Mouse (Mus musculus) layer of hippocampus, adult 2 months (tissue): ENCODE results near the gene Mis18bp1. TPM values are rescaled to one million over a fixed set of nuclear protein-coding genes. Genes with fewer than 3 reads are reported as not detected.
A peak's percentile ranks its signal among the peaks of the same experiment; 100 is the strongest.
"Not testable (repeated sequence)": the region's sequence is repeated elsewhere in the genome, so short reads cannot be mapped to it uniquely, and the experiment has no call there.

Experiments used
- DNase-seq, 2 experiments: peaks; one replicate each; pipeline ENCODE4 v3.0.0; 2022; ENCODE audit warnings: low spot score in 2 of 2
- H3K27ac ChIP-seq: fragments of 200-600 bp; 2 replicates; pipeline ENCODE4 v1.8.1; 2022
- H3K4me3 ChIP-seq: fragments of 200-600 bp; 2 replicates; pipeline ENCODE4 v1.8.1; 2022; ENCODE audit warnings: mild to moderate bottlenecking
- CTCF ChIP-seq: fragments of 200-600 bp; conservative IDR thresholded peaks from 2 replicates; pipeline ENCODE4 v1.8.1; 2022; ENCODE audit warnings: antibody characterized with exemption, mild to moderate bottlenecking, moderate library complexity
- long read RNA-seq, 2 experiments: library from polyadenylated mRNA; stranded (forward); transcript quantifications; one replicate each; pipeline ENCODE4 v2.0.0; 2021; ENCODE audit warnings: borderline mapping rate in 2 of 2
- total RNA-seq, 2 experiments: library from RNA; stranded (reverse); gene quantifications; 2 replicates each; pipeline ENCODE4 v1.2.3; 2021

Gene Mis18bp1
- total RNA-seq, result under 1 TPM; 0.23 to 0.49 TPM
- long read RNA-seq, experiment 1, result 0 reads
- long read RNA-seq, experiment 2, result 0 reads

- peak within 1 kb of the TSS; percentile 97 for H3K27ac ChIP-seq
- DNase-seq, result peak; percentile 93
- H3K4me3 ChIP-seq, result peak within 1 kb of the TSS; percentile 80
- TF ChIP-seq CTCF, result no peak
Observed at GRCm38 (mm10) chr12:65172021-65172951, at the start of gene Mis18bp1. Gene Mis18bp1 (minus strand): TSS chr12:65172604.

GRCm38 (mm10) chr12:65216404-65216840 is 44.0 kb upstream of the Mis18bp1 start:
- no peak for DNase-seq
- TF ChIP-seq CTCF, result no peak
- Histone ChIP-seq H3K4me3 (no peak overlapping the region), H3K27ac (no peak overlapping the region)

- H3K4me3 ChIP-seq, result no peak overlapping the region
- no peak for TF ChIP-seq CTCF
Observed at GRCm38 (mm10) chr12:65206431-65206830, 34.0 kb upstream of the Mis18bp1 start.

GRCm38 (mm10) chr12:65201812-65202211 is 29.4 kb upstream of the Mis18bp1 start:
- H3K4me3 ChIP-seq, result no peak overlapping the region
- no peak for TF ChIP-seq CTCF

More at GRCm38 (mm10) chr12:65206431-65206830, 34.0 kb upstream of the Mis18bp1 start:
- H3K27ac ChIP-seq, result no peak overlapping the region
- DNase-seq, result no peak

GRCm38 (mm10) chr12:65194003-65194530 is 21.7 kb upstream of the Mis18bp1 start:
- H3K27ac ChIP-seq, result no peak overlapping the region
- peak in 1 of 2 experiments; percentile 5 for DNase-seq
- no peak for TF ChIP-seq CTCF
- H3K4me3 ChIP-seq, result no peak overlapping the region

More at GRCm38 (mm10) chr12:65201812-65202211, 29.4 kb upstream of the Mis18bp1 start:
- H3K27ac ChIP-seq, result no peak overlapping the region
- DNase-seq, result no peak

- Histone ChIP-seq H3K4me3 (no peak overlapping the region), H3K27ac (no peak overlapping the region)
- no peak for TF ChIP-seq CTCF
- no peak for DNase-seq
Observed at GRCm38 (mm10) chr12:65189213-65189612, 16.8 kb upstream of the Mis18bp1 start.

- Histone ChIP-seq H3K27ac (no peak overlapping the region), H3K4me3 (no peak overlapping the region)
- TF ChIP-seq CTCF, result peak; percentile 76
- DNase-seq, result peak; percentile 13 to 27
Observed at GRCm38 (mm10) chr12:65187365-65187764, 15.0 kb upstream of the Mis18bp1 start.

- no peak for TF ChIP-seq CTCF
- no peak overlapping the region for H3K27ac ChIP-seq
- no peak overlapping the region for H3K4me3 ChIP-seq
- DNase-seq, result no peak
Observed at GRCm38 (mm10) chr12:65173736-65174135, 1.3 kb upstream of the Mis18bp1 start.

- Histone ChIP-seq H3K4me3 (peak overlapping the region; percentile 80), H3K27ac (peak overlapping the region; percentile 97)
- peak; percentile 26 to 58 for DNase-seq
- TF ChIP-seq CTCF, result peak; percentile 82
Observed at GRCm38 (mm10) chr12:65172959-65173358, 555 bp upstream of the Mis18bp1 start.

- H3K27ac ChIP-seq, H3K4me3 ChIP-seq, DNase-seq: not testable (repeated sequence)
Observed at GRCm38 (mm10) chr12:65136121-65136520, 36.3 kb downstream of the Mis18bp1 start.

GRCm38 (mm10) chr12:65119451-65119850 is 53.0 kb downstream of the Mis18bp1 start:
- Histone ChIP-seq H3K4me3 (no peak overlapping the region), H3K27ac (no peak overlapping the region)
- no peak for DNase-seq
- TF ChIP-seq CTCF, result no peak

- DNase-seq, result no peak
- Histone ChIP-seq H3K4me3 (no peak overlapping the region), H3K27ac (no peak overlapping the region)
- TF ChIP-seq CTCF, result no peak
Observed at GRCm38 (mm10) chr12:65118968-65119367, 53.4 kb downstream of the Mis18bp1 start.

- H3K4me3 ChIP-seq, DNase-seq, H3K27ac ChIP-seq: not testable (repeated sequence)
Observed at GRCm38 (mm10) chr12:65114978-65115377, 57.4 kb downstream of the Mis18bp1 start.

GRCm38 (mm10) chr12:65113925-65114324 is 58.5 kb downstream of the Mis18bp1 start:
- TF ChIP-seq CTCF, result no peak
- Histone ChIP-seq H3K27ac (no peak overlapping the region), H3K4me3 (no peak overlapping the region)
- DNase-seq, result no peak
